Mouse (Mus musculus): ENCODE measurements around the gene Gabpb1.
A peak's percentile ranks its signal among the peaks of the same experiment; 100 is the strongest.
"Not testable (repeated sequence)": the region's sequence is repeated elsewhere in the genome, so short reads cannot be mapped to it uniquely, and the experiment has no call there.

Gene Gabpb1

DNA sequence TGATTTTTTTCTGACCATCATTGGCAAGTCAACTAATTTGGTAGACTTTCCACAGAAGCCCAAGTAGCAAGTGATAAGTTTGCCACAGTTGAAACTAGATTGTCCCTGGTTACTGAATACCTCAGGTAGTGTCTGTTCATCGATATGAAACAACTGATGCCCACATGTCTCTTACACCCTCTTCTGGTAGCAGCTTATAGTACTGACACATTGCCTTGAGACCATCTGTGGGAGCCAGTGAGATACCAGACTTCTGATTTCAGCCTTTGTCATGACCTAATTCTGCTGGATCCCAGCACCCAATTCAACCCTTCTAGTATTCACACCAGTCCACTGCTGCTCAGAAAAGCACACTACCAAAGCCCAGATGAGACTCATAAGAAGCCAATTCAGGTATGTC lies 31.4 kb downstream of the Gabpb1 start:
- DNase-seq (ENCODE audit: low read depth, low spot score), result no peak

DNA sequence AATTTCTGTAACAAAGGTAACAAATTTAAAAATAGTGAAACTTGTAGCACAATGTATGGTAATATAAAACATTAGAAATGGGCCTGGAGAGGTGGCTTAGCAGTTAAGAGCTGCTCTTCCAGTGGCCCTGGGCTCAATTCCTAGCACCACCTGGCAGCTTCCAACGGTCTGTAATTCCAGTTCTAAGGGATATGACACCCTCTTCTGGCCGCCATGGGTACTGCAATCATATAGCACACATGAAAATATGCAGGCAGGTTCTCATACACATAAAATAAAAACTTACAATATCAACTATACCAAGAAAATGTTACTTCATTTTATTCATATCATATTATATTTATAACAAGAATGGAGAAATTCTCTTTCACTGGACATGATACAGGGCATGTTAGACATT lies 35.8 kb downstream of the Gabpb1 start:
- peak; percentile 24 for DNase-seq (ENCODE audit: low read depth, low spot score)

DNA sequence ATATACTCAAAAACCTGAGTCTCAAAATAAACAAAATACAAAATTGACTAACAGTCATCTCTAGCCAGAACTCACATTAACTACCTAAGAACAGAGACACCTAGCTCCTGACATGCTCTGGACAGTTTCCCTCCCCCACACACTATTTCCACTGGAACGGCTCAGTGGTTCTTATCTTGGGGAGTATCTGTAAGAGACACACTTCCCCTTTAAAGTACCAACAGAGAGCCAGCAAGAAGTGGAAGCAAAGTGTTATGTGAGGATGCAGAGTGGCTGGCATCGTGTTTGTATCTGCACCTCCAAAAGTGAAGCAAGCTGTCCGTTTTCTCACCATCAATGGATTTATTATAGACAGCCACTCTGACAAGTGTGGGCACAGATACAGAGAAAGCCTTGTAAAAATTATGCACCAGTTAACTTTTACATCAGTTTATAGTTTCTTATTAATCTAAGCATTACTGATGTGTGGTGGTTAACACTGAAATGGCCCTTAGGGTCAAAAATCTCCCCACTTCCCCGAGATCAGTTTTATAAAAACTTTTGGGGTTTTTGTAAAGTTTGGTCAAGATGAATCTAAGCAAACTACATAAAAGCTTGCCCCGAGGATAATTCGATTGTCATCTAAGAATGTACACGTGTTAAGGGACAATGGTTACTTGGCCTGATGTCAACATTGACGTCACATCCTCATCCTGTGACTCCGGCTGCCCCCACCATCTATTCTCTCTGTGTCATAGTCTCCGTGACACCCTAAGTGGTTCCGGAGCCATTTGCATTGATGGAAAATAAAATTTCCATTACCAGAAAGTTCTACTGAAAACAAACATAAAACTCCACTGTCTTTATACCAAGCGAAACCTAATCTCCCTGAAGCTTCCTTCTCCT lies 40.0 kb downstream of the Gabpb1 start:
- DNase-seq (ENCODE audit: low read depth, low spot score), result peak; percentile 86

DNA sequence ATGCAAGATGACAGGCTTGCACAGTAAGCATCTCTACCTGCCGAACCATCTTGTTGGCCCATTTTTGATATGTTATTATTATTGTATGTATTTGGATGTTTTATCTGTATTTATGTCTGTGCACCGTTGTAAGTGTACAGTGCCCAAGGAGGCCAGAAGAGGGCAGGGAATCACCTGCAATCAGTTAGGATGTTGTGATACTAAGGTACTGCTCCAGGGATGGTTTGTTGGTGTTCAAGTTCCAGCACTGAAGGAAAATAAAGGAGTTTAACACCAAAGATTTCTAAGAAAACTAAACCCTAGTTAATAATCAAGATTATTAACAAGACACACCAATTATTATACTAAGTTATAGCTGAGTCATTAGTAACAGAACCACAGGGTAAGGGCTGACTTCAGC lies 43.0 kb downstream of the Gabpb1 start:
- DNase-seq (ENCODE audit: low read depth, low spot score), result no peak

DNA sequence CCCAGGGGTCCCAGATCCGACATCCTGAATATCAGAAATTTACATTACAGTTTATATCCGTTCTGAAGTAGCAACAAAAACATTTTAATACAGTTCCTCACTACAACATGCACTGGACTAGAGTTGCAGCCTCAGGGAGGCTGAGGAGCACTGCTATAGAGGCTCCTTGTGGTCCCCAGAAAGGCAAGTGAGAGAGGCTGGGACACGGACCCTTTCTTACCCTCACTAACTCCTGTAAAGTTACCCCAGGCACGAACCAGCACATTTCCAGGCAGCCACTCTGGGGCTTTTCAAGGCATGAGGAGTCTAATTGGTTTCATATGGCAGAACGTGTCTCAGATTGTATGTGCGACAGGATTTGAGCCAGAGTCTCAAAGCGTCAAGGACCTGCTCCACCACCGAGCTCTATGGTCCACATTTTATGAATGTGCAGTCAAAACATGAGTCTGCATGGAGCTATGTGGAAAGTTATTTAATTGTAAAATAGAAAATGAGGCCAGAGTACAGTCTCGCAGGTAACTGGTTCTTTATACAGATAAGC lies 47.6 kb downstream of the Gabpb1 start:
- no peak for DNase-seq (ENCODE audit: low read depth, low spot score)

DNA sequence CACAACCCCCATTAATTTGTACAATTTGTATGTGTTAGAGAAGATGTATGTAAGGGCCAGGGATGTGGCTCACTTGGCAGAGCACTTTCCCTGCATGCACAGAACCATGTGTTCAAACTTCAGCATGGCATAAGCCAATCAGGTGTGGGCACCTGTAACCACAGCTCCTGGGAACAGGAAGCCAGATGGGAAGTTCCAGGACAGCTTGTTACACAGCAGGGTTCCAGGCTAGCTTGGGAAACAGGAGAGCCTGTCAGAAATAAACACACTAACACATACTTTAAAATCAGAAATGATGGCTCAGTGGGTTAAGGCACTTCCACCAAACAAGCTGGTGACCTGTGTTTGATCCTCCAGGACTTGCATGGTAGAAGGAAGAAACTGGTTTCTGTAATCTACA lies 53.0 kb downstream of the Gabpb1 start:
- DNase-seq (ENCODE audit: low read depth, low spot score), result no peak

DNA sequence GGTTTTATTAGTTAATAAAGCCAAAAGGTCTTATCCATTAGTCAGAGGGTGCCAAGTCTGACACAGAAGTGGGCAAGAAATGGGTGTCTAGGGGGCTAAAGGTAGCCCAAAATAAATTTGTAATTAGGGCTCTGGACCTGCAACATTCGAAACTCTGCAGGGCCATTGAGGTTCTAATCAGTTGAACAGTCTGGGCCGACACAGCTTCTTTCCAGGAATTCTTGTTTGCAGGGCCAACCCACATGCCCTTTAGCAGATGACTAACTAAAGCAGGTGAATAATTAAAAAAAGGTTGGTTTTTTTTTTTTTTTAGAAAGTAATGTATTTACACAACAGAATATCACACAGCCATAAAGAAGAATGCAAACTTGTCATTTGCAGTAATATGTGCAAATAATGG lies 53.7 kb downstream of the Gabpb1 start:
- no peak for DNase-seq (ENCODE audit: low read depth, low spot score)

DNA sequence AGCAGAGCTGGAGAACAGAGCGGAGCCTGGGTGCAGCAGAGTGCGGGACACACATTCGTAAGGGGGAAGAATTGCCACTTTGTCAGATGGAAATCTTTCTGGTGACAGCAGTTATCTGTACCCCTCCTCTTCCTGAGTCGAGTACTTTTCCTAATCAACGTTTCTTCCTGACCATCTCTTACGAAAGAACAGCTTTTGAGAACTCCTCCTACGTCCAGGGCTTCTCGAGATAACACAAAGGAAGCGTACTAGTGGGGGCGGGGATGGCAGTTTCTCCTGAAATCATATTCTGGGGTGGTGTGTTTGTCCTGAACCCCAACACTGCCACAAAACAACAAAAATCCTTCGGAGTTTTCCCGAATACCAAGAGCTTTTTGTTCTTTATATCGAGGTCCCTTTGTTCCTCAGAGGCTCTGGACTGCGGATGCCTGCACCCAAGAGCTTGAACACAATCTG lies 56.9 kb downstream of the Gabpb1 start, which contains the start of gene Hdc:
TSS of gene Hdc (minus strand) at position 51 of the 456 bp plus-strand sequence.
- no peak for DNase-seq (ENCODE audit: low read depth, low spot score)

DNA sequence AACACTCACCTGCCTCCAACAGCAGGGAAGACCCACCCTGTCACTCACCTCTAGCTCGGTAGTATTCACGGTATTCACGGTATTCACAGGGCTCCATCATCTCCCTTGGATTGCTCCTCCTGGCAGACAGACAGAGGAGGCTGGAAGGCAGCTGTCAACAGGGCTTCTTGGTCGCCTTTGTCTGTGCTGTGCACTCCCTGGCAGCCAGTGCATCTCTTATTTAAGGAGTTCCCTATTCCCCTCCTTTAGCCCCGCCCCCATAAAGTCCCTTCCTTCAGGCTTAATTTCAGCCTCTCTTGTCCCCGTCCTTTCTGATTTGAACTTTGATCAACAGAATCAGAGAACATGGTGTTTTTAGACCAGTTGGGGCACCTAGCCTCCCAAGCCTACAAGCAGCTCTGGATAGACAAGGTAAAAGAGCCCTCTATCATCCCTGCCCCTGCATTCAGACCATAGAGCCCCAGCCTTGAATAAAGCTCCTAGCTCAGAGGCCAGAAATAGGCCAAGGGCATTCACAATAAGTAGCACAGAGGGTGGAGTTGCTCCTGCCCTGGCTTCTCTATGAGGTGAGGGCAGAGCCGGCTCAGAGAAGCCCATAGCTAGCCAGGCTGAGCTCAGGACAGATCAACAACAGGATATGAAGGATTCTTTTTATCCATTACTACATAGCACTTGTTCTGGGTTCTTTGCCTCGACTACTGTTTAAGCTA lies 57.5 kb downstream of the Gabpb1 start:
- DNase-seq (ENCODE audit: low read depth, low spot score), result no peak

DNA sequence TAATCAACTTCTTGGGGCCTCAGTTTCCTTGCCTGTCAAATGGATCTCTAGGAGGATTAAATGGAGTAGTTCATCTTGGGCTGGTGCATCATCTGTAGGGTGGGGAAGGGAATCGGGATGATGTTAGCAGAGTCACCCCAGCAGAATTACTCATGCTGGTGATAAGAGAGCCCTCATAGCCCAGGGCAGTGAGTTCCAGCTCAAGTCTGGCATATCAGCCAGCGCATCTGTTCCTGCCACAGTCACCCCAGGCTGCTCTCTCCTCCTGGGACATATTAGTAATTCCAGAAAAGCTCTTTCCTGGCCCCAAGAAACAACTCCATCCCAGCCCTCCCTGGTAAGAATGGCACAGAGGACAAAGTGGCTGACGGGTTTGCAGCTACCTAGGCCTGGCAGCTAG lies 60.8 kb downstream of the Gabpb1 start:
- DNase-seq (ENCODE audit: low read depth, low spot score), result no peak

DNA sequence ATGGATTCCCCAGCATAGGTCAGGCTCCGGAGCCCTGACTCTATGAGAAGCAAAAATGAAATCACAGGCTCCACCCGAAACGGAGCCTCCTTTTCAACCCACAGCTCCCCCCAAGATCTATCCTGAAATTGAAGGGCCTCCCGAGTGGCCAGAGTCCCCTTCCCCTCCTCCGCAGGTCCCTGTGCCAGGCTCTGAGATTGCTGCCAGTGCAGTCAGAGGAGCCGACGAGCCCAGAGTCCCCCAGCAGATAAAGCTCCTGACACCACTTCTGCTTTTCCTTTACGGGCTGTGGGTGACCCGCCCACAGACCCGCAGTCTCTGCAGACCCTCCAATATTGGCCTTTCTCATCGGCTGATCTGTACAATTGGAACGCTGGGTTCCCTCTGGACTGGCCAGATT lies 66.5 kb downstream of the Gabpb1 start:
- DNase-seq (ENCODE audit: low read depth, low spot score), result not testable (repeated sequence)

DNA sequence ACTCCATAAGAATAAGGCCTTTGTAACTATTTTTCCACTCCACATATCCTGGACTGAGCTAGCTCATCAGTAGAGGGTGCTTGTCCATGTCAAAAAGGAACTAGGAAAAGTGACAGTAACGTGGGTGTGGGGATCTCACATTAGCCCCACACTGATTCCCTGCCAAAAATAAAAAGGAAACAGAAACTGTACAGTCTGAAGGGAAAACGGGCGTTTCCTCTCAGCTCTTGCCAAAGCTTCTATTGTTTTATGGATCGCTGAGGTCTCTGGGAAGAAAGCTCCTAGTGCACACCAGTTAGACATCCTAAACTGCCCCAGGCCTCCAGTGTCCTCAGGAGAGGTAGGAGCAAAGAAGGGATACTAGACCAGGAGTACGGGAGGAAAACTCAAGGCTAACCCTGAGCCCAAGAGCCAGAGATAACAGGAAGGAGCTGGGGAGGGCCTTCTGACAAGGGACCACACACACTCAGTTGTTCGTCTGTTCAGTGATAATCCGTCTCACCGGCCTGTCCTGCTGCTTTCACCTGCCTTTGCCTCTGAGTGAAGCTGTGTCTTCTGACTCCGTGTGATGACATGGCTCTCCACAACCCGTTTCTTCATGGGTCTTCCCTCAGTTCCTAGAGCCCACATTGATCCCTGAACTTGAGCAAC lies 68.5 kb downstream of the Gabpb1 start:
- no peak for DNase-seq (ENCODE audit: low read depth, low spot score)

DNA sequence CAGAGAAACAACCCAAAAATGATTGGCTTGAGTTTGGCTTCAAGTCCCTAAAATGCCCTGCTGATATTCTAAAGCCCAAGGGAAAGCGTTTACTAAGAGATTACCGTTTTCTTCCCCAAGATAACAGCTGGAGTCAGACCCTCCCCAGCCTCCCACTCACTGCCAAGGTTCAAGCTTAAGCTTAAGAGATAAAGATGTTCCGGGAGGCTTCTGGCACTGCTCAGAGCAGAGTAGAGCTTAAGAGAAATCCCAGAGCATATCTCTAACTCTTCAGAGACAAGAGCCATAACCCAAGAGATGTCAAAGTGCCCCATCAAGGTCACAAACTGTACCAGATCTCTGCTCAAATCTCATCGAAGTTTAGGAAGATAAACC lies 69.5 kb downstream of the Gabpb1 start:
- no peak for DNase-seq (ENCODE audit: low read depth, low spot score)

DNA sequence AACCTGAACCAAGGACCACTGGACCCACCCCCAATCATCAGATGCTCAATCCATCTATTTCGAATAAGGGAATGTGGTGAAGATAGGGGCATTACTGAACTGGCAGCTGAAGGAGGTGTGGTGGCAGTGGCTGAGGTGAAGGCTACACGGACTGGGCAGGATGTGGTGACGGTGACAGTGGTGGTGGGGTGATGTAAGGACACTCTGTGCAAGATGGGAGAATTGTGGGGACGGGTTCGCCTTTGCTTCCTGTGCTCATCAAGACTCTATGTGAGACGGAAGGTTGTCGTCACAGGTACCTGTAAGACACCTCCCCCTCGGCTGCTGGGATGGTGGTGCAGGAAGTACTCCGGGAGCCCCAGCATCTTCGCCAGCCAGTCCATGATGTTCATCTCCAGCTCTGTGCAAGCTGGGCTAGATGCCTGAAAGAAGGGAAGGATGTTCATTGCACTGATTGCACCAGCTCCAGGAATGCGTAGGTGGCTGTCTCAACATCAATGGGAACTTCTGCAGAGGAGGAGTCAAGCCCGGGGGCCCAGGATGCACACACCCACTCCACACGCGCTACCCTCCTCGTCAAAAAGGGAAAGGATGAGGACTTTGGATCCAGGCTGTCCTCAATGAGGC lies 70.0 kb downstream of the Gabpb1 start:
- peak; percentile 90 for DNase-seq (ENCODE audit: low read depth, low spot score)

DNA sequence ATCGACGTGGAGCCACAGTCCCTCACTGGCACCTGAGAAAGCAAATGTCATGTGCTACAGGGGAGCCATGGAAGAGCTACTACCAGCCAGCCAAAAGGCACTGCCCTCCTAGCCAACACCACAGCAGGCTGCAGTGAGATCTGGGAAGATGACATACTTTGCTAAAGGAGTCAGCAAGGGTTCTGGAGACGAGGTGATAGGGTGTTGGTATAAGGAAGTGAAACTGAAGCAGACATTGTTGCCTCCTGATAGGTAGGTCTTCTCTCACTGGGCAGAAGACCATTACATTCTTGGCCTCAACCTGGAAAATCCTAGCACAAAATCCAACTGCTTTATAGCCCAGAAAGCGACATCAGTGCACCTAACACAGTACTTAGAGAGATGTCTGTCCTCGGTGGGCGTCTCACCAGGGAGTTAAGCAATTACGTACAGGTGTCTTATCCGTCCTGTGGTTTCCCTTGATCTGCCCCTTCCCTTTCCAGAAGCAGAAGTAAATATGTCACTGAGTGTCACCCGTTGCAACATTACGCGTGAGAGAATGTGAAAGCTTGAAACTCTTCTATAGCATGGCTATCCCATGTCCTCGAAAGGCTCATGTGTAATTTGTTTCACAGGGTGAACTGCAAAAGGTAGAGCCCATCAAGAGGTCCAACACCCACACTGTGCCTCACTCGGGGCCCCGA lies 74.1 kb downstream of the Gabpb1 start:
- no peak for DNase-seq (ENCODE audit: low read depth, low spot score)

DNA sequence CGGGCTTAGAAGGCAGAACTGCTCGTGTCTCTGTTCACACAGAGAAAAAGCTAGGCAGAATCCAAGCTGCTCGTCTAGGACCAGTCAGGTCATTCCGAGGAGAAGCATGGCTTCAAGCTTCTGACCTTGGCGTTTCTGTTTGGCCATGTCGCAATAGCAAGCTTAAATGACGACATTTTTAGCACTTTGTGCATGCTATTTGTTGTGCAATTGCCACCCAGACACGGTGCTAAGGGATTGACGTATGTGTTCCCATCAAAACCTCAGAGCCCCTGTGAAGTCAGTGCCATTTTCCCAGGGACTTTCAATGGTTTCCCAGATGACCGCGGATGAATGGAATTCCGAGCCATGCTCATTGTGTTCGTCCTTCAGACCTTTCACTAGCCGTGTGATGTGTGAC lies 75.6 kb downstream of the Gabpb1 start:
- no peak for DNase-seq (ENCODE audit: low read depth, low spot score)

DNA sequence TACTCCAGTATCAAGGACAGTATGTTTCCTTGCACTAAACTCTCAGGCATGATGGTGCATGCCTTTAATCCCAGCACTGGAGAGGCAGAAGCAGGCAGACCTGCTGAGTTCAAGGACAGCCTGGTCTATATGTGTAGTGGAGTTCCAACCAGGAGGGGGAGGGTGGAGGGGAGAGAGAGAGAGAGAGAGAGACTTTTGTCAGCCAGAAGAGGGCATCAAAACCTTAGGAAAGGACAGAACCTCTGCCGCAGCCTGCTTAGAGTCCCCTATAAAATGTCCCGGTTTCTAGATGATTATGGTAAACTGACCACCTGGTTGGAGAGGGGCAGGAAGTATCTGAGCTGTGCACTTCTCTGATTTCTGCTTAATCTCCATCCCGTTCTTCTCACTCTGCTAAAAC lies 77.1 kb downstream of the Gabpb1 start:
- DNase-seq (ENCODE audit: low read depth, low spot score), result peak; percentile 70

DNA sequence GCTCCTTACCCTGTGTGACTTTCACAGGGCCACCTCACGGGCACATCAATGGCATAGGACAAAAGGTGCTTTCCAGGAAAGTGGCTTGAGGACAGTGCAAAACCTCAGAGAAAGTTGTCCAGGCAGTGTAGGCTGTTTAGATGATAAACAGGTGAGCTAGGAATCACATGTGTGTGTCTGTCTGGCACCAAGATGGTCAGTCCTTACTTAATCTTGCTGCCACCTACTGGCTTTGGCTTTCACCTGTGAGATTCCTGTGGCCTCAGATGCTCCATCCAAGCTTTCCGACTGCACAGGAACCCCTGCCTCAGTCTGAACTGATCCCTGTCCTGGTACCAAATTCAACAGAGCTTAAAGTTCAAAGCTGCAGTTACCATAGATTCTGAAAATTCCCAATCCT lies 77.8 kb downstream of the Gabpb1 start:
- peak; percentile 20 for DNase-seq (ENCODE audit: low read depth, low spot score)

DNA sequence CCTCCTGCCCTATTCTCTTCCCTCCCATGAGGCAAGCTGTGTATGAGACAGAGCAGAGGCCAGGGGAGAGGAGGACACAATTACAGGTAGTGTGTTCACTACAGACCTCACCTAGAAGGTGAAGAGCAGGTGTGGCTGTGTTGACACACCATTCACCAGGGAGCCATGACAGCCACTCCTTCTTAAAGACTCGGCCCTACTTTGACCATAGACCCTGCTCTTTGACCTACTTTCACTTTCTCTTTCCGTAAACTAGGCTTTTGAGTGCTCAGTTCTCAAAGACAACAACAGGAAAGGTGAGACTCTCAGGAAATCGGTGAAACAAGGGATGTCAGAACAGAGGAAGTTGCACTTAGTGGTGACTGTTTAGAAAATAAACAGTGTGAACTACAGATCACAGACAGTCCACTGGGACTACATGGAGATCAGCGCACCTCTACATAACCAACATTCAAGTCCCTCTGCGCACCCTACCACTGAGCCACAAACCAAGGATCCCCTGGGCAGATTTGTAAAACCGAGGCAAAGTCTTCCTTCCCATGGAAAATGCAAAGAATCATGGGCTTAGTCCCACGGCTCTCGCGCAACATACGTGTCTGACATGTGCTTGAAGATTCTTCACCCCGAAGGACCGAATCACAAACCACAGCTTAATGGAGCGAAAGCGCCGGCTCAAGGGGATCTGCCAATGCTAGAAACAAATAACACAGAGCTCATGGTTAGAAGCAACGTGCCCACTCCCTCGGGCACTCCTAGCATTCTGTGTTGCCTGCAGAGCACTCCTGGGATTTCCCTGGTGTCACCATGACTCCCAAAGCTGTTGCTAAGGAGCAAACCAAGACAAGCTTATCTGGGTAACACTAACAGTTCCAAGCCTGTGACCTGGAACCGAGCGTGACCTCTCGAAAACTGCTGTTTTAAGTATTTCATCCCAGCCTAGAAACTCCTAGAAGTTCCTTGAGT lies 78.6 kb downstream of the Gabpb1 start:
- DNase-seq (ENCODE audit: low read depth, low spot score), result peak; percentile 71
